Mouse (Mus musculus): ENCODE results near the gene Col5a1. TPM values are rescaled to one million over a fixed set of nuclear protein-coding genes. Genes with fewer than 3 reads are reported as not detected.

Col5a1 gene
- polyA plus RNA-seq (2014; fragmentation: Illumina TruSeq; extraction: RNeasy Lipid Tissue Mini Kit (QIAGEN cat#74804); ENCODE audit: low read depth, low replicate concordance), result 0.61 TPM

GRCm38 (mm10) chr2:27886148-27886551 lies at the start of gene Col5a1:
Col5a1 (plus strand) TSS chr2:27886425.

GRCm38 (mm10) chr2:28084768-28085167 lies 198.5 kb downstream of the Col5a1 start, which contains the start of gene Fcnb:
Fcnb (minus strand) TSS chr2:28084885.

Other genes starting within 250 kb of the Col5a1 start
- 25.7 TPM for gene Rxra, start 210.0 kb upstream of the Col5a1 start, polyA plus RNA-seq (2014; fragmentation: Illumina TruSeq; extraction: RNeasy Lipid Tissue Mini Kit (QIAGEN cat#74804); ENCODE audit: low read depth, low replicate concordance)
- gene Fcnb, start 198.5 kb downstream of the Col5a1 start, polyA plus RNA-seq (2014; fragmentation: Illumina TruSeq; extraction: RNeasy Lipid Tissue Mini Kit (QIAGEN cat#74804); ENCODE audit: low read depth, low replicate concordance), result not detected